Mouse (Mus musculus) liver, embryonic 12.5 days (tissue): ENCODE results near the gene Shoc2. TPM values are rescaled to one million over a fixed set of nuclear protein-coding genes. Genes with fewer than 3 reads are reported as not detected.

Source experiments
- ATAC-seq: fragments of 200-750 bp; cut with Nextera tagmentation; 2 replicates; pipeline ENCODE4 v1.8.0; 2017; ENCODE audit warnings: moderate number of reproducible peaks, mild to moderate bottlenecking, moderate library complexity
- H3K27ac ChIP-seq: fragments of 300-500 bp; sonication (generic); 2 replicates; pipeline ENCODE4 v1.5.1; 2016; ENCODE audit warnings: mild to moderate bottlenecking
- H3K27me3 ChIP-seq: fragments of 300-500 bp; sonication (generic); replicated peaks from 2 replicates; pipeline ENCODE4 v1.6.1; 2016; ENCODE audit warnings: mild to moderate bottlenecking, moderate library complexity
- H3K36me3 ChIP-seq: fragments of 300-500 bp; sonication (generic); 2 replicates; pipeline ENCODE4 v1.6.1; 2016; ENCODE audit warnings: mild to moderate bottlenecking, moderate library complexity
- H3K4me1 ChIP-seq: fragments of 300-500 bp; sonication (generic); 2 replicates; pipeline ENCODE4 v1.6.1; 2016
- H3K4me2 ChIP-seq: fragments of 300-500 bp; sonication (generic); 2 replicates; pipeline ENCODE4 v1.6.1; 2016; ENCODE audit warnings: mild to moderate bottlenecking, moderate library complexity
- H3K4me3 ChIP-seq: fragments of 300-500 bp; sonication (generic); 2 replicates; pipeline ENCODE4 v1.5.1; 2016; ENCODE audit warnings: mild to moderate bottlenecking, moderate library complexity
- H3K9ac ChIP-seq: fragments of 300-500 bp; sonication (generic); 2 replicates; pipeline ENCODE4 v1.6.1; 2016; ENCODE audit warnings: mild to moderate bottlenecking, moderate library complexity
- H3K9me3 ChIP-seq: fragments of 300-500 bp; sonication (generic); replicated peaks from 2 replicates; pipeline ENCODE4 v1.6.1; 2016; ENCODE audit warnings: mild to moderate bottlenecking, moderate library complexity
- WGBS: fragments of 180-500 bp; shearing (Covaris S2); methylation state at CpG from one replicate; pipeline ENCODE4 v1.1.7; 2016; ENCODE audit not compliant: insufficient replicate concordance; 5-methylcytosine and 5-hydroxymethylcytosine counted together
- polyA plus RNA-seq: library from polyadenylated mRNA; unstranded; fragments of >200 nt; fragmentation: Nextera tagmentation; extraction: Ambion mirVana; gene quantifications from 2 replicates; pipeline ENCODE4 v1.2.1, GENCODE M21; 2016

Shoc2 gene
- polyA plus RNA-seq = 26.4 and 27.1 TPM in 2 replicates

GRCm38 (mm10) chr19:53943802-53944785, at the start of gene Shoc2, which contains the start of gene Bbip1:
Gene Shoc2 (plus strand): TSS chr19:53944306.
Gene Bbip1 (minus strand): TSS chr19:53944627.
- Histone ChIP-seq H3K36me3 (peaks cover 15% of the 10 kb centered on the region; the same call in 1 of the 2 replicates), H3K27ac (peak within 1 kb of the TSS; percentile 98), H3K9me3 (no peaks in the 10 kb centered on the region), H3K4me2 (peak within 1 kb of the TSS; percentile 90), H3K27me3 (no peaks in the 10 kb centered on the region), H3K4me1 (peaks cover 68% of the 10 kb centered on the region), H3K4me3 (peak within 1 kb of the TSS; percentile 97), H3K9ac (peak within 1 kb of the TSS; percentile 97)
- 1% methylated on average over 62 of the region's 62 CpGs for WGBS
- ATAC-seq = peak; percentile 87

GRCm38 (mm10) chr19:53894538-53895121, 49.5 kb upstream of the Shoc2 start:
- H3K4me1 ChIP-seq = peaks cover 65% of the 10 kb centered on the region
- ATAC-seq = peak; percentile 52
- WGBS = 51% methylated on average over 12 of the region's 12 CpGs

GRCm38 (mm10) chr19:53898046-53898445, 46.1 kb upstream of the Shoc2 start:
- no peak overlapping the region for H3K27ac ChIP-seq
- no peaks in the 10 kb centered on the region for H3K36me3 ChIP-seq
- ATAC-seq = no peak
- WGBS = 62% methylated on average over 5 of the region's 5 CpGs
- H3K4me3 ChIP-seq = no peak overlapping the region
- H3K9me3 ChIP-seq = no peaks in the 10 kb centered on the region
- H3K4me1 ChIP-seq = peaks cover 50% of the 10 kb centered on the region
- no peak overlapping the region for H3K4me2 ChIP-seq
- H3K27me3 ChIP-seq = no peaks in the 10 kb centered on the region
- no peak overlapping the region for H3K9ac ChIP-seq

More at GRCm38 (mm10) chr19:53894538-53895121, 49.5 kb upstream of the Shoc2 start:
- Histone ChIP-seq H3K9ac (no peak overlapping the region), H3K4me2 (no peak overlapping the region), H3K9me3 (no peaks in the 10 kb centered on the region), H3K27me3 (no peaks in the 10 kb centered on the region), H3K4me3 (no peak overlapping the region), H3K27ac (peak overlapping the region; percentile 79), H3K36me3 (no peaks in the 10 kb centered on the region)

- Histone ChIP-seq H3K4me2 (no peak overlapping the region), H3K4me1 (peaks cover 46% of the 10 kb centered on the region), H3K36me3 (no peaks in the 10 kb centered on the region), H3K9me3 (no peaks in the 10 kb centered on the region), H3K4me3 (no peak overlapping the region), H3K9ac (no peak overlapping the region), H3K27ac (no peak overlapping the region), H3K27me3 (no peaks in the 10 kb centered on the region)
- WGBS = 74% methylated on average over 4 of the region's 4 CpGs
- no peak for ATAC-seq
Observed at GRCm38 (mm10) chr19:53898498-53898897, 45.6 kb upstream of the Shoc2 start.

GRCm38 (mm10) chr19:53898970-53899900, 44.9 kb upstream of the Shoc2 start:
- ATAC-seq = no peak
- peaks cover 41% of the 10 kb centered on the region for H3K4me1 ChIP-seq
- 73% methylated on average over 25 of the region's 25 CpGs for WGBS
- H3K9ac ChIP-seq = no peak overlapping the region
- H3K4me2 ChIP-seq = no peak overlapping the region
- H3K9me3 ChIP-seq = no peaks in the 10 kb centered on the region
- H3K27me3 ChIP-seq = no peaks in the 10 kb centered on the region
- no peak overlapping the region for H3K27ac ChIP-seq
- no peaks in the 10 kb centered on the region for H3K36me3 ChIP-seq
- H3K4me3 ChIP-seq = no peak overlapping the region

GRCm38 (mm10) chr19:53899941-53900610, 44.0 kb upstream of the Shoc2 start:
- H3K27ac ChIP-seq = no peak overlapping the region
- no peak overlapping the region for H3K4me2 ChIP-seq
- no peak overlapping the region for H3K9ac ChIP-seq
- H3K4me3 ChIP-seq = no peak overlapping the region
- WGBS = 73% methylated on average over 14 of the region's 14 CpGs
- H3K4me1 ChIP-seq = peaks cover 41% of the 10 kb centered on the region
- H3K9me3 ChIP-seq = no peaks in the 10 kb centered on the region
- ATAC-seq = no peak
- H3K36me3 ChIP-seq = no peaks in the 10 kb centered on the region
- H3K27me3 ChIP-seq = no peaks in the 10 kb centered on the region

- Histone ChIP-seq H3K4me2 (peak overlapping the region; percentile 97), H3K9me3 (no peaks in the 10 kb centered on the region), H3K27me3 (no peaks in the 10 kb centered on the region), H3K27ac (peak overlapping the region; percentile 90), H3K36me3 (no peaks in the 10 kb centered on the region), H3K9ac (peak overlapping the region; percentile 78), H3K4me3 (peak overlapping the region; percentile 96), H3K4me1 (peaks cover 53% of the 10 kb centered on the region)
- 24% methylated on average over 15 of the region's 15 CpGs for WGBS
- ATAC-seq = peak; percentile 44
Observed at GRCm38 (mm10) chr19:53901931-53902738, 42.0 kb upstream of the Shoc2 start.

GRCm38 (mm10) chr19:53902739-53903487, 41.2 kb upstream of the Shoc2 start:
- H3K9ac ChIP-seq = peak overlapping the region; percentile 95
- no peaks in the 10 kb centered on the region for H3K27me3 ChIP-seq
- under 1% methylated on average over 61 of the region's 61 CpGs for WGBS
- peaks cover 53% of the 10 kb centered on the region for H3K4me1 ChIP-seq
- H3K4me2 ChIP-seq = peak overlapping the region; percentile 97
- H3K9me3 ChIP-seq = no peaks in the 10 kb centered on the region
- H3K36me3 ChIP-seq = no peaks in the 10 kb centered on the region
- peak overlapping the region; percentile 90 for H3K27ac ChIP-seq
- ATAC-seq = peak; percentile 96
- H3K4me3 ChIP-seq = peak overlapping the region; percentile 96

GRCm38 (mm10) chr19:53903507-53904321, 40.4 kb upstream of the Shoc2 start:
- peak overlapping the region; percentile 96 for H3K4me3 ChIP-seq
- peak overlapping the region; percentile 97 for H3K4me2 ChIP-seq
- H3K27me3 ChIP-seq = no peaks in the 10 kb centered on the region
- no peaks in the 10 kb centered on the region for H3K36me3 ChIP-seq
- no peaks in the 10 kb centered on the region for H3K9me3 ChIP-seq
- peak; percentile 61 for ATAC-seq
- peak overlapping the region; percentile 90 for H3K27ac ChIP-seq
- peaks cover 46% of the 10 kb centered on the region for H3K4me1 ChIP-seq
- WGBS = 1% methylated on average over 75 of the region's 83 CpGs
- peak overlapping the region; percentile 95 for H3K9ac ChIP-seq
